Mouse (Mus musculus) stomach, postnatal 0 days (tissue): ENCODE results near the gene Olfr1500.

ENCODE experiments used
- CTCF ChIP-seq: IDR thresholded peaks from 2 replicates; pipeline ENCODE4 v1.5.1; 2016; ENCODE audit warnings: antibody characterized with exemption, low read depth, mild to moderate bottlenecking, moderate library complexity
- EP300 ChIP-seq: optimal IDR thresholded peaks from 2 replicates; pipeline ENCODE3; 2016; ENCODE audit warnings: antibody characterized with exemption

DNA sequence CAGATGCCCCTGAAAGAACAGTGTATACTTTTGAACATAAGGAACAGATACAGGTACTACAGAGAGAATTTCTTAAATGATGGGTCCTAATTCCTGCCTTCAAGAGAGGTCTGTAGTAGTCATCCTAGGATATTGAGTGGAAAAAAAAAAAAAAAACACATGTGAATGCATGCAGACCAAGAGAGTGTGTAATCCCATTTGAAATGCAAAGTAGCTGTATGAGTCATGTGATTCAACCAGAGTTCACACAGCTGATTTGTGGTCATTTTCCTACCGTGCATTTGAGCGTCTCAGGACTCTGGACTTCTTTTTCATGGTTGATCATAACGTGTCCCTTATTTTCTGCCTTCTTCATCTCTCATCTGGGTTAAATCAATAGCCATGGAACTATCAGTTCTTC, 1.8 kb downstream of the Olfr1500 start:
- TF ChIP-seq CTCF, result no peak
- TF ChIP-seq EP300, result no peak
